8 mouse cellular contexts compared by ENCODE assay signal in genomic region chr7:57591578-57592431, GRCm38 (mm10).
A peak's percentile ranks its signal among the peaks of the same experiment; 100 is the strongest.
DNase-seq lines count a peak whose midpoint lies in the region; ATAC-seq lines count a peak whose summit lies in the region.

No protein-coding gene starts in this region.

- ATAC-seq in hindbrain, embryonic 13.5 days (ENCODE audit: low FRiP score), result peak; percentile 44
- ATAC-seq in midbrain, embryonic 15.5 days (replicated peaks), result peak; percentile 31

- peak overlapping the region; percentile 81 for H3K27ac ChIP-seq in forebrain, embryonic 10.5 days
- H3K27ac ChIP-seq in hindbrain, embryonic 13.5 days, result peak overlapping the region; percentile 94
- H3K27ac ChIP-seq in midbrain, embryonic 15.5 days, result peak overlapping the region; percentile 95

- WGBS in forebrain, embryonic 10.5 days, result under 1% methylated on average over 56 of the region's 56 CpGs
- WGBS in hindbrain, embryonic 13.5 days, result under 1% methylated on average over 54 of the region's 56 CpGs
- WGBS in midbrain, embryonic 15.5 days, result under 1% methylated on average over 56 of the region's 56 CpGs

- no peaks in the 10 kb centered on the region for H3K36me3 ChIP-seq in forebrain, embryonic 10.5 days (replicated peaks)
- H3K36me3 ChIP-seq in hindbrain, embryonic 13.5 days, result no peaks in the 10 kb centered on the region
- H3K36me3 ChIP-seq in midbrain, embryonic 15.5 days (replicated peaks), result no peaks in the 10 kb centered on the region

- peaks cover 18% of the 10 kb centered on the region for H3K4me1 ChIP-seq in forebrain, embryonic 10.5 days
- peaks cover 25% of the 10 kb centered on the region for H3K4me1 ChIP-seq in hindbrain, embryonic 13.5 days (replicated peaks)
- H3K4me1 ChIP-seq in midbrain, embryonic 15.5 days, result peaks cover 24% of the 10 kb centered on the region; the same call in 1 of the 2 replicates

- peak overlapping the region; percentile 79 for H3K4me3 ChIP-seq in forebrain, embryonic 10.5 days
- H3K4me3 ChIP-seq in hindbrain, embryonic 13.5 days, result peak overlapping the region; percentile 82
- peak overlapping the region; percentile 91 for H3K4me3 ChIP-seq in midbrain, embryonic 15.5 days

- H3K9me3 ChIP-seq in forebrain, embryonic 10.5 days, result no peaks in the 10 kb centered on the region
- no peaks in the 10 kb centered on the region for H3K9me3 ChIP-seq in hindbrain, embryonic 13.5 days
- H3K9me3 ChIP-seq in midbrain, embryonic 15.5 days, result no peaks in the 10 kb centered on the region

- peak overlapping the region; percentile 84 for H3K4me2 ChIP-seq in hindbrain, embryonic 13.5 days
- peak overlapping the region; percentile 76 for H3K4me2 ChIP-seq in midbrain, embryonic 15.5 days

- intact Hi-C loops in left cerebral cortex, postnatal 25 days (cut with DNase I), result loop anchor here (5.0 to 10.0 kb wide), 3 partner anchors 55 to 1635 kb away; partner anchors contain the start of gene Ube3a

- peak overlapping the region; percentile 89 for H3K9ac ChIP-seq in hindbrain, embryonic 13.5 days
- peak overlapping the region; percentile 87 for H3K9ac ChIP-seq in midbrain, embryonic 15.5 days

- DNase-seq in gastrocnemius, postnatal 4 days (ENCODE audit: low spot score in 2 of 2), result peak; percentile 19 to 43
- DNase-seq in gastrocnemius, adult 18-20 months (ENCODE audit: low spot score), result no peak
- peak; percentile 69 for DNase-seq in brain, adult 2 months (ENCODE audit: low read depth, low spot score)
- DNase-seq in forebrain, embryonic 10.5 days (ENCODE audit: extremely low spot score, low spot score), result peak; percentile 72
- DNase-seq in left cerebral cortex, postnatal 25 days (ENCODE audit: low spot score in 2 of 2), result peak; percentile 49 to 61
- DNase-seq in telencephalon, adult 2 months (ENCODE audit: low read depth, low spot score), result peak; percentile 34

- H3K27me3 ChIP-seq in forebrain, embryonic 10.5 days (ENCODE audit: poor library complexity, severe bottlenecking), result peaks cover 41% of the 10 kb centered on the region
- 0 out of 2 replicates have a peak, but pooled peaks cover 5% of the 10 kb centered on the region for H3K27me3 ChIP-seq in hindbrain, embryonic 13.5 days
- no peaks in the 10 kb centered on the region for H3K27me3 ChIP-seq in midbrain, embryonic 15.5 days (replicated peaks)
